Mouse (Mus musculus) forebrain, embryonic 16.5 days (tissue): ENCODE data around the gene Dppa4. TPM values are rescaled to one million over a fixed set of nuclear protein-coding genes. Genes with fewer than 3 reads are reported as not detected.
"Not testable (repeated sequence)": the region's sequence is repeated elsewhere in the genome, so short reads cannot be mapped to it uniquely, and the experiment has no call there.

Experiments
- ATAC-seq: fragments of 200-750 bp; cut with Nextera tagmentation; 2 replicates; pipeline ENCODE4 v1.8.0; 2017; ENCODE audit warnings: mild to moderate bottlenecking, moderate library complexity
- H3K27ac ChIP-seq: fragments of 300-500 bp; sonication (generic); 2 replicates; pipeline ENCODE4 v1.5.1; 2014; ENCODE audit warnings: low read length, control low read depth
- H3K27me3 ChIP-seq: fragments of 300-500 bp; sonication (generic); replicated peaks from 2 replicates; pipeline ENCODE4 v1.6.1; 2014; ENCODE audit warnings: low read length; ENCODE audit not compliant: control insufficient read depth, insufficient read depth
- H3K36me3 ChIP-seq: fragments of 300-500 bp; sonication (generic); 2 replicates; pipeline ENCODE4 v1.6.1; 2014; ENCODE audit not compliant: control insufficient read depth, insufficient read depth
- H3K4me1 ChIP-seq: fragments of 300-500 bp; sonication (generic); replicated peaks from 2 replicates; pipeline ENCODE4 v1.6.1; 2014; ENCODE audit warnings: low read length; ENCODE audit not compliant: control insufficient read depth, insufficient read depth
- H3K4me2 ChIP-seq: fragments of 300-500 bp; sonication (generic); 2 replicates; pipeline ENCODE4 v1.6.1; 2014; ENCODE audit warnings: mild to moderate bottlenecking, low read length, control low read depth
- H3K4me3 ChIP-seq: fragments of 300-500 bp; sonication (generic); replicated peaks from 2 replicates; pipeline ENCODE4 v1.5.1; 2014; ENCODE audit warnings: mild to moderate bottlenecking, low read length, control low read depth
- H3K9ac ChIP-seq: fragments of 300-500 bp; sonication (generic); replicated peaks from 2 replicates; pipeline ENCODE4 v1.6.1; 2014; ENCODE audit warnings: low read depth, low read length, control low read depth
- H3K9me3 ChIP-seq: fragments of 300-500 bp; sonication (generic); 2 replicates; pipeline ENCODE4 v1.6.1; 2016; ENCODE audit warnings: low read length; ENCODE audit not compliant: control insufficient read depth
- WGBS: fragments of 180-500 bp; shearing (Covaris S2); extraction: QIAGEN DNeasy Blood & Tissue Kit; methylation state at CpG from one replicate; pipeline ENCODE4 v1.1.7; 2014; 5-methylcytosine and 5-hydroxymethylcytosine counted together
- polyA plus RNA-seq: library from polyadenylated mRNA; unstranded; fragments of >200 nt; fragmentation: Nextera tagmentation; extraction: Ambion mirVana; gene quantifications from 2 replicates; pipeline ENCODE4 v1.2.1, GENCODE M21; 2015

Dppa4 gene
- polyA plus RNA-seq, 1 experiment from 2014 or later = not detected

DNA sequence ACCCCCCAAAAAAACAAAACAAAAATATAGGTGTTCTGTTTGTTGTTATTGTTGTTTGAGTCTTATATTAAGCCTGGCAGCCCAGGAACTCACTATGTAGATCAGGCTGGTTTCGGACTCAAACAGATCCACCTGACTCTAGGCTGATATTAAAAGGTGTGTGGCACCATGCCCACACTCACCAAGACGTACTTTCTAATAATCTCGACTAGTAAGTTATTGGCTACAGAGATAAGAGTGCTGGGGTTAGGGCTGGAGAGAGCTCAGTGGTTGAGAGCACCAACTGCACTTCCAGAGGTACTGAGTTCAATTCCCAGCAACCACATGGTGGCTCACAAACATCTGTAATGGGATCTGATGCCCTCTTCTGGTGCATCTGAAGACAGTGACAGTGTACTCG, 2.6 kb upstream of the Dppa4 start:
- no peaks in the 10 kb centered on the region for H3K9me3 ChIP-seq
- no peak for ATAC-seq
- H3K9ac ChIP-seq = no peak overlapping the region
- H3K4me1 ChIP-seq = no peaks in the 10 kb centered on the region
- H3K27ac ChIP-seq = no peak overlapping the region
- no peaks in the 10 kb centered on the region for H3K27me3 ChIP-seq
- no peaks in the 10 kb centered on the region for H3K36me3 ChIP-seq
- WGBS = 95% methylated on average over 4 of the region's 4 CpGs
- H3K4me3 ChIP-seq = no peak overlapping the region
- H3K4me2 ChIP-seq = no peak overlapping the region

DNA sequence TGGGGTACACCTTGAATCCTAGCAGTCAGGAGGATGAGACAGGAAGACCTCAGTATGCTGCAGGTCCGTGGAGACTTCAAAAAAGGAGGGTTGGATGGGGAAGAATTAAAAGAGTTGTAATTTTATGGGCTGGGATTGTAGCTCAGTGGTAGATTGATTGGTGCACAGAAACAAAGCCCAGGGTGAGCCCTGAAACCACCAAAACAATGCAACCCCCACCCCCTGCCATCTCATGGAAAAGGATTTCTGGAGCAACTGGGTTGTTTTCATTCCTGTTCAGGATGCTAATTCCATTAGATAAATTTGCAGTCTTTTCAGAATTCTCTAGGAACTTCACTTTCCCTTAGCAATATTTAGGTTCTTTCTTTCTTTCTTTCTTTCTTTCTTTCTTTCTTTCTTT, 732 bp upstream of the Dppa4 start:
- Histone ChIP-seq H3K4me3 (no peak overlapping the region), H3K4me1 (no peaks in the 10 kb centered on the region), H3K9me3 (no peaks in the 10 kb centered on the region), H3K27me3 (no peaks in the 10 kb centered on the region), H3K9ac (no peak overlapping the region), H3K36me3 (no peaks in the 10 kb centered on the region), H3K4me2 (no peak overlapping the region), H3K27ac (no peak overlapping the region)
- ATAC-seq = no peak
- 44% methylated on average over 1 of the region's 1 CpGs for WGBS

- Histone ChIP-seq H3K27me3 (no peaks in the 10 kb centered on the region), H3K27ac (no peak overlapping the region), H3K36me3 (no peaks in the 10 kb centered on the region), H3K4me3 (no peak overlapping the region), H3K9me3 (no peaks in the 10 kb centered on the region), H3K4me1 (no peaks in the 10 kb centered on the region), H3K9ac (no peak overlapping the region), H3K4me2 (no peak overlapping the region)
- ATAC-seq = no peak
- 90% methylated on average over 4 of the region's 4 CpGs for WGBS
These were observed 2.0 kb downstream of the Dppa4 start for GRCm38 (mm10) chr16:48285517-48285916.

DNA sequence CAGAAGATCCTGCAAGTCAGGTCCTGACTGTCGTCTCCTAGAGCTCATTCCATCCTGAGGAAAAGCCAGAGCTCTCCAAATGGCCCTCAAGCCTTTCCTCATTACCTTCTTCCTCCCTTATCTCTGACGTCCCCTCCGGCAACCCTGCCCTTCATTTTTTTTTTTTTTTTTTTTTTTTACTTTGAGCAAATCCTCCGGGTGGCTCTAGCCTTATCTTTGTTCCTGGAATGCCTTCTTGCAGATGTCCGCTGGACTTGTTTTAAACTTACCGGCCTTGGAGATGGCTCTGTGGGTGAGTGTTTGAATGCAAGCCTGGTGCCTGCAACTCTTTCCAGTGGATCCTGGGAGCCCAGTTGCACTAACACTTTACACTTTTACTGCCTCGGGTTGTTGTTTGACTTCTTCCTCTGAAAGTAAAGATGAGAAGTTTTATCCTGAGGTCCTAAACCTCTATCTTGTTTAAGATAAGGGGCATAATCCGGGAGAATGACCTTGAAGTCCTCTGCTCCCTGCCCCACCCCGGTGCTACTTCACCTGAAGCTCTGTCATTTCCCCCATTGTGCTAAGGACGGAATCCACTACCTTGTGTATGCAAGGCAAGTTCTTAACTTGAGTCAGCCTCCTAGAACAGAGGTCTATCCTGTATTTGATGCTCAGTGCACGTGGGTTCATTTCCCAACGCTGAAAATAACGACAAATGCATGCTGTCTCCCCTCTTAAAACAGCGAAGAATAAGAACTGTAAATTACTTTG, 14.0 kb downstream of the Dppa4 start:
- H3K4me2 ChIP-seq = no peak overlapping the region
- H3K4me1 ChIP-seq = no peaks in the 10 kb centered on the region
- no peaks in the 10 kb centered on the region for H3K9me3 ChIP-seq
- no peak overlapping the region for H3K4me3 ChIP-seq
- 87% methylated on average over 14 of the region's 14 CpGs for WGBS
- H3K27ac ChIP-seq = no peak overlapping the region
- no peak for ATAC-seq
- no peak overlapping the region for H3K9ac ChIP-seq
- no peaks in the 10 kb centered on the region for H3K36me3 ChIP-seq
- no peaks in the 10 kb centered on the region for H3K27me3 ChIP-seq

DNA sequence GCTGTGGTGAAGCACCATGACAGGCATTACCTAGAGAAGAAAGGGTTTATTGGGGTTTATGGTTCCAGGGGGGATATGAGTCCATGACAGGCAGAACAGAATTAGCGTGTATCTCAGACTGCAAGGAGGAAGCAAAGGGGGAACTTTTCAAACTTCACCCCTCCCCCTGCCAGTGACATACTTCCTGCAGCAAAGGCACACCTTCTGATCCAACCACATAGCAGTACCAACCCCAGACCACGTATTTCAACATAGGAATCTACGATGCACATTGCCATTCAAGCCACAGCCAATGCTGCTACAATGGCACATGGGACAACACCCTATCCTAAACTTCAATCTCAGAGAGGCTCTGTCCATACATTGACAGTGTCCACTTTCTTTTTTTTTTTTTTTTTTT, 16.4 kb downstream of the Dppa4 start:
- Histone ChIP-seq H3K9ac (no peak overlapping the region), H3K4me3 (no peak overlapping the region), H3K4me1 (no peaks in the 10 kb centered on the region), H3K9me3 (no peaks in the 10 kb centered on the region), H3K27ac (no peak overlapping the region), H3K27me3 (no peaks in the 10 kb centered on the region), H3K4me2 (no peak overlapping the region), H3K36me3 (no peaks in the 10 kb centered on the region)
- 94% methylated on average over 3 of the region's 3 CpGs for WGBS
- ATAC-seq = no peak

GRCm38 (mm10) chr16:48303509-48303908, 20.0 kb downstream of the Dppa4 start, which contains the start of gene Dppa2:
Gene Dppa2, plus strand, starts transcription at chr16:48303908.
- Histone ChIP-seq H3K27me3 (no peaks in the 10 kb centered on the region), H3K27ac (no peak within 1 kb of the TSS), H3K36me3 (no peaks in the 10 kb centered on the region), H3K4me2 (no peak within 1 kb of the TSS), H3K4me3 (no peak within 1 kb of the TSS), H3K4me1 (no peaks in the 10 kb centered on the region), H3K9ac (no peak within 1 kb of the TSS), H3K9me3 (no peaks in the 10 kb centered on the region)
- no peak for ATAC-seq
- 84% methylated on average over 7 of the region's 7 CpGs for WGBS

- H3K4me3 ChIP-seq = no peak overlapping the region
- H3K9ac ChIP-seq = no peak overlapping the region
- no peaks in the 10 kb centered on the region for H3K9me3 ChIP-seq
- H3K27me3 ChIP-seq = no peaks in the 10 kb centered on the region
- ATAC-seq = no peak
- 94% methylated on average over 3 of the region's 3 CpGs for WGBS
- H3K36me3 ChIP-seq = no peaks in the 10 kb centered on the region
- no peak overlapping the region for H3K4me2 ChIP-seq
- H3K27ac ChIP-seq = no peak overlapping the region
- H3K4me1 ChIP-seq = no peaks in the 10 kb centered on the region
These were observed 20.4 kb downstream of the Dppa4 start for GRCm38 (mm10) chr16:48303983-48304382.

DNA sequence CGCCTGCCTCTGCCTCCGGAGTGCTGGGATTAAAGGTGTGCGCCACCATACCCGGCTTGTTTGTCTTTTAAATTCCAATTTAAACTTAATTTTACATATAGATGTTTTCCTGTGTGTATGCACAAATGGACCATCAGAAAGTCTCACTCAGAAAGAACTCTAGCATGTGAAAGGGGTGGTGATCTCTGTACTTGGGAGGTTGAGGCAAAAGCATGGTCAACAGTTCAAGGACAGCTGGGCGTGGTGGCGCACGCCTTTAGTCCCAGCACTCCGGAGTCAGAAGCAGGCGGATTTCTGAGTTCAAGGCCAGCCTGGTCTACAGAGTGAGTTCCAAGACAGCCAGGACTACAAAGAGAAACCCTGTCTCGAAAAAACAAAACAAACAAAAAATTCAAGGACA, 25.4 kb downstream of the Dppa4 start:
- not testable (repeated sequence) for H3K9me3 ChIP-seq, H3K4me1 ChIP-seq, H3K27me3 ChIP-seq, H3K9ac ChIP-seq, ATAC-seq, H3K4me3 ChIP-seq, H3K27ac ChIP-seq, H3K36me3 ChIP-seq, H3K4me2 ChIP-seq
- WGBS = 96% methylated on average over 10 of the region's 10 CpGs

DNA sequence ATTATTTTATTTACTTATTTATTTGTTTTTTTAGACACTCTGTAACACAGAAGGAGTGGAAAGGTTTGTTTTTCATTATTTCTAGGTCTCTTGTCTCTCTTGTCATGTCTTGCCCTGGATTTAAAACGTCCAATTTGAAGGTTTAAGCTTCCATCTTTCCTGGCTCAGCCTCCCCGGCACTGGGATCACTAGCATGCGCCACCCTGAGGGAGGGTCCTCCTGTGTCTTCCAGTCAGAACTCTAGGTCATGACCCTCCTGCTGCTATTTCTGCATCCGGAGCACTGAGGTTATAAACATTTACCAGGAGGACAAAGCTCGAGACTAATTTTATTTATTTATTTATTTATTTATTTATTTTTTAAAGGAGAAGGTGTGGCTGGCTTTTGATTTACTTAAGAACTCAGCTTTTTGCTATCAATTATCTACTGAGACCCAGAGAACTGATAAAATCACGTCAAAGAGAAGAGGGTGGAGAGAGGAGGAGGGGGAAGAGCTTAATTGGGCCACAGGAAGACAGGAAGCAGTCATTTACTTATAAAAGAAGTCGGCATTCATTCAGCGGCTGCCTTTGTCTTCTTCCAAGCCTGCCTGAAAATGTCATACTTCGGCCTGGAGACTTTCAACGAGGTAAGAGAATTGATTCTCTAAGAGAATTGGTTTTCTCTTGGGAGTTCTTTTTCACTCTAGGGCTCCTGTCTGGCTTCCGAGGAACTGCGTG, 26.5 kb downstream of the Dppa4 start:
- ATAC-seq = no peak
- 70% methylated on average over 12 of the region's 12 CpGs for WGBS

More for the DNA sequence above, 26.5 kb downstream of the Dppa4 start:
- Histone ChIP-seq H3K4me2 (no peak overlapping the region), H3K36me3 (no peaks in the 10 kb centered on the region), H3K9me3 (no peaks in the 10 kb centered on the region), H3K4me3 (no peak overlapping the region), H3K27ac (no peak overlapping the region), H3K27me3 (no peaks in the 10 kb centered on the region), H3K4me1 (no peaks in the 10 kb centered on the region), H3K9ac (no peak overlapping the region)
